Mouse (Mus musculus) lung, postnatal 0 days (tissue): Measurements from ENCODE around the gene Pou2f1.
A peak's percentile ranks its signal among the peaks of the same experiment; 100 is the strongest.

ENCODE experiments used
- CTCF ChIP-seq: IDR thresholded peaks from 2 replicates; pipeline ENCODE4 v1.5.1; 2016; ENCODE audit warnings: antibody characterized with exemption, mild to moderate bottlenecking
- EP300 ChIP-seq: IDR thresholded peaks from 2 replicates; pipeline ENCODE4 v1.6.1; 2016; ENCODE audit warnings: antibody characterized with exemption, mild to moderate bottlenecking, control low read depth

DNA sequence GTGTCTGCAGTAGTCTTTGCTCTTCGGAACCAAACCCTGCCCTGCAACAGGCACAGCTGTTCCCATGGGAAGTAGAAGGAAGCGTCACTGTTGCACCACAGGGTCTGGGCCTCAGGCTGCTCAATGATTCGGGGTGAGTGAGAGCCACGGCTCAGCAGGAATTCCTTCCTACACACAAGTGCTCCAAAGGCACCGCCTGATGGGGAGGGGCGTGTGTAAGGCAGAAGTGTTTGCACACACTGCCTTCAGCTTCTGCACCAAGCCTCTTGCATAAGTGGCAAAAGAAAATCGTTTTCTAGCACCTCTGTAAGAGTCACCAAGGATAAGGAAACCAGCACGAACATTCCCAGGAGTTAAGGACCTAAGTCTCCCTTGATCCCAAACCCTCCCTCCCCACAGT is 127.8 kb downstream of the Pou2f1 start:
- TF ChIP-seq CTCF (no peak), EP300 (0 out of 2 replicates have a peak, but pooled peaks have one; percentile 30)
